In the genomic region with DNA sequence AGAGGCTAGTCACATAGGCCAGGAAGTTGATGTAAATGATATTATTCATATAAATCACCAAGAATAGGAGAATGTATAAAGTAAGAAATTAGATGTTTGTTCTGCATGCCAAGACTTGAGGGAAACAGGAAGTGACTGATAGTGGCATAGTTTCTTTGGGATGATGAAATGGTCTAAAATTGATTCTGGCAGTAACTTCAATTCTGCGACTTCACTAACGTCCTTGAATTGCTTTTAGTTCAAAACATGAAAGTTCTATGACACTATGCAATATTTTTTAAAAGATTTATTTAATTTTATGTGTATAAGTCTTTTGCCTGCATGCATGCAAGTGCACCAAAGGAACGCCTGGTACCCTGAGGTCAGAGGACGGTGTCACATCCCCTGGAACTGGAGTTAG, we compare ENCODE assay signal across 24 mouse cellular contexts. TPM values are rescaled to one million over a fixed set of nuclear protein-coding genes. Genes with fewer than 3 reads are reported as not detected.
"Had no signal": no experiment of that assay in that cellular context is flagged by ENCODE, and none has a peak within 500 bp of the region (broad histone marks: within the 10 kb centered on the region; RNA-seq: fewer than 3 reads in every experiment).

No protein-coding gene starts in this region.

- H3K4me3 ChIP-seq: heart, embryonic 10.5 days; heart, embryonic 12.5 days; hindbrain, embryonic 12.5 days; hindbrain, embryonic 15.5 days; kidney, embryonic 15.5 days; limb, embryonic 13.5 days; limb, embryonic 15.5 days; liver, embryonic 12.5 days had no signal

- H3K9ac ChIP-seq: heart, embryonic 12.5 days; hindbrain, embryonic 12.5 days; hindbrain, embryonic 15.5 days; kidney, embryonic 15.5 days; limb, embryonic 13.5 days; limb, embryonic 15.5 days; liver, embryonic 12.5 days had no signal

- H3K36me3 ChIP-seq: hindbrain, embryonic 12.5 days had no signal

- H3K4me1 ChIP-seq: hindbrain, embryonic 12.5 days; hindbrain, embryonic 15.5 days; kidney, embryonic 15.5 days; limb, embryonic 13.5 days had no signal

- H3K27me3 ChIP-seq: heart, embryonic 12.5 days; hindbrain, embryonic 12.5 days; hindbrain, embryonic 15.5 days; kidney, embryonic 15.5 days; limb, embryonic 13.5 days; limb, embryonic 15.5 days; liver, embryonic 12.5 days had no signal

- DNase-seq: gastrocnemius, postnatal 14 days; gastrocnemius, postnatal 36 days; heart, adult 18-20 months; heart, postnatal 14 days; heart, postnatal 36 days; kidney, adult 11 months; kidney, adult 9 months; layer of hippocampus, adult 9-11 months; layer of hippocampus, postnatal 36 days; left cerebral cortex, postnatal 4 days had no signal

- H3K4me2 ChIP-seq: heart, embryonic 12.5 days; hindbrain, embryonic 12.5 days; hindbrain, embryonic 15.5 days; kidney, embryonic 15.5 days; limb, embryonic 13.5 days; limb, embryonic 15.5 days; liver, embryonic 12.5 days had no signal

- H3K9me3 ChIP-seq: heart, embryonic 10.5 days; heart, embryonic 12.5 days; hindbrain, embryonic 12.5 days; hindbrain, embryonic 15.5 days; kidney, embryonic 15.5 days; limb, embryonic 13.5 days; limb, embryonic 15.5 days; liver, embryonic 12.5 days had no signal

- H3K27ac ChIP-seq: heart, embryonic 10.5 days; hindbrain, embryonic 12.5 days; hindbrain, embryonic 15.5 days; hindbrain, postnatal 0 days; kidney, embryonic 15.5 days; kidney, postnatal 0 days; limb, embryonic 13.5 days; limb, embryonic 15.5 days; liver, embryonic 12.5 days had no signal

- ATAC-seq: hindbrain, postnatal 0 days; intestine, embryonic 16.5 days; liver, embryonic 12.5 days had no signal

RNA-seq across cellular contexts. Expression of a gene that starts 42.9 kb away (rescaled TPM):
- total RNA-seq: gastrocnemius, adult 18-20 months; gastrocnemius, adult 8-10 months; layer of hippocampus, adult 18-20 months; layer of hippocampus, postnatal 36 days had no signal
